Mouse (Mus musculus): ENCODE measurements at regions not wholly inside any gene's neighbourhood (a gene's known extent, or its start where the extent isn't known, plus 50 kb on each side); places are given as distances from the start of the nearest gene placed in this dataset.

GRCm38 (mm10) chr12:12486656-12487356 is 224.9 kb downstream of the Fam49a start:
- Histone ChIP-seq H3K4me1 (ENCODE audit: insufficient read depth) (no peaks in the 10 kb centered on the region), H3K27me3 (ENCODE audit: insufficient read depth, low read length) (no peaks in the 10 kb centered on the region), H3K36me3 (ENCODE audit: insufficient read depth) (no peaks in the 10 kb centered on the region), H3K4me2 (no peak overlapping the region), H3K4me3 (ENCODE audit: low read depth, low read length) (no peak overlapping the region), H3K9ac (no peak overlapping the region), H3K27ac (ENCODE audit: low read depth) (no peak overlapping the region), H3K9me3 (ENCODE audit: low read depth, low read length) (no peaks in the 10 kb centered on the region)
- 91% methylated on average over 1 of the region's 1 CpGs for WGBS
- TF ChIP-seq CTCF (IDR thresholded peaks at IDR 0.05; ENCODE audit: low read depth): no peak
- no peak for DNase-seq
- ATAC-seq (ENCODE audit: insufficient read depth): no peak

- H3K27me3 ChIP-seq (ENCODE audit: insufficient read depth, low read length): no peaks in the 10 kb centered on the region
- no peaks in the 10 kb centered on the region for H3K36me3 ChIP-seq (ENCODE audit: insufficient read depth)
- WGBS: 73% methylated on average over 9 of the region's 9 CpGs
- ATAC-seq (ENCODE audit: insufficient read depth) (no peak), DNase-seq (no peak)
- no peak overlapping the region for H3K27ac ChIP-seq (ENCODE audit: low read depth)
- no peaks in the 10 kb centered on the region for H3K9me3 ChIP-seq (ENCODE audit: low read depth, low read length)
- no peak for TF ChIP-seq CTCF (IDR thresholded peaks at IDR 0.05; ENCODE audit: low read depth)
- H3K4me3 ChIP-seq (ENCODE audit: low read depth, low read length): no peak overlapping the region
- H3K9ac ChIP-seq: no peak overlapping the region
- H3K4me1 ChIP-seq (ENCODE audit: insufficient read depth): no peaks in the 10 kb centered on the region
- no peak overlapping the region for H3K4me2 ChIP-seq
These were observed 223.2 kb downstream of the Fam49a start for GRCm38 (mm10) chr12:12484921-12485680.

DNA sequence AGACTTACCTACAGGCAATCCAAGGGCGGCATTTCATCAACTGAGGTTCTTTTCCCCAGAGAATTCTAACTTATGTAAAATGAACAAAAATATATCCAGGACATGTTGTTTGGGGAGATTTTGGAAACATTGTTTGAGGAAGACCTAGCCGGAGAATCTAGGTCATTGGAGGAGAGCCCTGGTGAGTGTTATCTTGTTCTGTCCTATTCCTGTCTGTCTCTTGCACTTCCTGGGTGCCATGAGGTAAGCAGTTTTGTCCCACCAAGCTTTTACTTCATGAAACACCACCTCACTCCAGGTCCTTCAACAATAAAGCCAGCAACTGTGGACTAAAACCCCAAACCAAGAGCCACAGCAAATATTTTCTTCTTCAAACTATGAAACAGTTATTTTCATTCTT is 218.5 kb downstream of the Fam49a start:
- DNase-seq (no peak), ATAC-seq (ENCODE audit: insufficient read depth) (no peak)
- TF ChIP-seq CTCF (IDR thresholded peaks at IDR 0.05; ENCODE audit: low read depth): no peak
- H3K9ac ChIP-seq: no peak overlapping the region
- H3K4me3 ChIP-seq (ENCODE audit: low read depth, low read length): no peak overlapping the region
- no peak overlapping the region for H3K27ac ChIP-seq (ENCODE audit: low read depth)
- no peaks in the 10 kb centered on the region for H3K9me3 ChIP-seq (ENCODE audit: low read depth, low read length)
- 93% methylated on average over 2 of the region's 2 CpGs for WGBS
- no peaks in the 10 kb centered on the region for H3K27me3 ChIP-seq (ENCODE audit: insufficient read depth, low read length)
- no peaks in the 10 kb centered on the region for H3K4me1 ChIP-seq (ENCODE audit: insufficient read depth)
- H3K36me3 ChIP-seq (ENCODE audit: insufficient read depth): no peaks in the 10 kb centered on the region
- no peak overlapping the region for H3K4me2 ChIP-seq

DNA sequence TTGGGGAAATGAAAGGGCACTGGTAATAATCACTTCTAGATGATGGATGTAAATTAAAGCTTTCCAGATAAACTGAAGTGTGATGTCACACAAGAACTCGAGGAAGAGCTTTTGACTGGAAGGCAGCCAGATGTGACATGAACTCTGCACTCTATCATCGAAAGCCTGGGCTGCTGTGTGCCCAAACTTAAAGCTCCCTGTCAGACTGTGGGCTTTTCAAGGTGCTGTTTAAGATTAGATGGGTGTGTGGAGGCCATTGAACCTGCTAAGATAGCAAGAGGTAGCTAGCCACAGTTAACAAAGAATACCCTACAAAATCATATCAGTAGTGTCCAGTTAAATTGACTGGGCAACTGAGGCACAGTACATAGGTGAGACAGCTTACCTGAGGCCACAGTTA is 190.1 kb downstream of the Fam49a start:
- no peaks in the 10 kb centered on the region for H3K9me3 ChIP-seq (ENCODE audit: low read depth, low read length)
- WGBS: 19% methylated on average over 2 of the region's 2 CpGs
- H3K9ac ChIP-seq: no peak overlapping the region
- DNase-seq: no peak
- no peak for TF ChIP-seq CTCF (IDR thresholded peaks at IDR 0.05; ENCODE audit: low read depth)
- ATAC-seq (ENCODE audit: insufficient read depth): no peak
- no peaks in the 10 kb centered on the region for H3K4me1 ChIP-seq (ENCODE audit: insufficient read depth)
- H3K4me2 ChIP-seq: no peak overlapping the region
- H3K36me3 ChIP-seq (ENCODE audit: insufficient read depth): no peaks in the 10 kb centered on the region
- H3K27ac ChIP-seq (ENCODE audit: low read depth): no peak overlapping the region
- H3K27me3 ChIP-seq (ENCODE audit: insufficient read depth, low read length): no peaks in the 10 kb centered on the region
- H3K4me3 ChIP-seq (ENCODE audit: low read depth, low read length): no peak overlapping the region

GRCm38 (mm10) chr12:12446768-12447167 is 184.8 kb downstream of the Fam49a start:
- Histone ChIP-seq H3K9ac (no peak overlapping the region), H3K4me2 (no peak overlapping the region), H3K27ac (ENCODE audit: low read depth) (no peak overlapping the region), H3K4me1 (ENCODE audit: insufficient read depth) (no peaks in the 10 kb centered on the region), H3K9me3 (ENCODE audit: low read depth, low read length) (no peaks in the 10 kb centered on the region), H3K27me3 (ENCODE audit: insufficient read depth, low read length) (no peaks in the 10 kb centered on the region), H3K4me3 (ENCODE audit: low read depth, low read length) (no peak overlapping the region), H3K36me3 (ENCODE audit: insufficient read depth) (no peaks in the 10 kb centered on the region)
- ATAC-seq (ENCODE audit: insufficient read depth) (no peak), DNase-seq (no peak)
- WGBS: 38% methylated on average over 2 of the region's 2 CpGs
- no peak for TF ChIP-seq CTCF (IDR thresholded peaks at IDR 0.05; ENCODE audit: low read depth)

- no peak for TF ChIP-seq CTCF (IDR thresholded peaks at IDR 0.05; ENCODE audit: low read depth)
- ATAC-seq (ENCODE audit: insufficient read depth): no peak
- Histone ChIP-seq H3K4me1 (ENCODE audit: insufficient read depth) (no peaks in the 10 kb centered on the region), H3K27ac (ENCODE audit: low read depth) (no peak overlapping the region), H3K4me2 (no peak overlapping the region), H3K27me3 (ENCODE audit: insufficient read depth, low read length) (no peaks in the 10 kb centered on the region), H3K4me3 (ENCODE audit: low read depth, low read length) (no peak overlapping the region), H3K9ac (no peak overlapping the region), H3K9me3 (ENCODE audit: low read depth, low read length) (no peaks in the 10 kb centered on the region), H3K36me3 (ENCODE audit: insufficient read depth) (no peaks in the 10 kb centered on the region)
- 81% methylated on average over 3 of the region's 3 CpGs for WGBS
- no peak for DNase-seq
These were observed 184.3 kb downstream of the Fam49a start for GRCm38 (mm10) chr12:12446281-12446680.

DNA sequence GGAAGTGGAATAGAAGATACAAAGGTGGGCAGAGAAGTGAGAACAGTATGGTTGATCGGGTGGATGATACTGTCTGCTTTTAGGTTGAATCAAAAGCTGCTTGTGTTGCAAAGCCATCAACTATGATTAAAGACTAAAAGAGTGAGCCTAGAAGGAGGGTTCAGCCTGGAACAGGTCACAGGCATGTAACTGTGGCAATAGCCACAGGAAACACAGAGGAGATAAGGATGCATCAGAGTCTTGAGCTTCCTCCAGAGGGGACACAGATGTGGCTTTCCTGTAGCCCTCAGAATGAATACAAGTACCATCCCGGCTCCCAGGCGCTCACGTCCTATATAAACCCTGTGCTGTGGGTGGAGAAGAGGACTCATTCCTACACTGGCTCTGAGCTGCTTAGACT is 180.9 kb downstream of the Fam49a start:
- no peaks in the 10 kb centered on the region for H3K27me3 ChIP-seq (ENCODE audit: insufficient read depth, low read length)
- H3K4me2 ChIP-seq: no peak overlapping the region
- H3K4me3 ChIP-seq (ENCODE audit: low read depth, low read length): no peak overlapping the region
- H3K9ac ChIP-seq: no peak overlapping the region
- H3K9me3 ChIP-seq (ENCODE audit: low read depth, low read length): no peaks in the 10 kb centered on the region
- ATAC-seq (ENCODE audit: insufficient read depth) (no peak), DNase-seq (no peak)
- 82% methylated on average over 4 of the region's 4 CpGs for WGBS
- no peaks in the 10 kb centered on the region for H3K36me3 ChIP-seq (ENCODE audit: insufficient read depth)
- TF ChIP-seq CTCF (IDR thresholded peaks at IDR 0.05; ENCODE audit: low read depth): no peak
- no peak overlapping the region for H3K27ac ChIP-seq (ENCODE audit: low read depth)
- no peaks in the 10 kb centered on the region for H3K4me1 ChIP-seq (ENCODE audit: insufficient read depth)

All from lung, embryonic 14.5 days (tissue).